Mouse (Mus musculus) right cerebral cortex, postnatal 36 days (tissue): ENCODE data around the gene 4933424G06Rik.

Experiments used
- DNase-seq, 2 experiments: peaks; one replicate each; pipeline ENCODE4 v3.0.0; 2022; ENCODE audit warnings: low spot score in 2 of 2, mixed read lengths in 1 of 2

4933424G06Rik gene

DNA sequence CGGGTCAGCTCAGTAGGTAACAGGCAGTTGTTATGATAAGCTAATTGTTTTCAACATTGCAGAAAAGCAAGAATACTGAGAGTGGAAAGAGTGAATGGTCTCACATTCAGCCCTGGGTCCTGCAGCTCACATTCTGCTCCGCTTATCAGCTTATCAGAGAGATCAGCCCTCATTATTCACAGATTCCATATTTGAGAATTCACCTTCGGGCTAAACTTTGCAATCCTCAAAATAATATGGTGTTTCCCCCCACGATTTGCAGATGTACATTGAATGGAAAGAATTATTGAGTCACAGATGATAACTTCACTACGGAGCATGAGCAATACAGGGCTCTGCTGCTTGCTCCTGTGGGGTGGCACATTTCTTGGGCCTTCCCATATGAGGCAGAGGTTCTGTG lies 58.8 kb downstream of the 4933424G06Rik start:
- DNase-seq = no peak

GRCm38 (mm10) chr1:36769951-36770350 lies 60.0 kb downstream of the 4933424G06Rik start:
- DNase-seq = no peak

- DNase-seq = no peak
Measured at GRCm38 (mm10) chr1:36770998-36771397, 61.0 kb downstream of the 4933424G06Rik start.

DNA sequence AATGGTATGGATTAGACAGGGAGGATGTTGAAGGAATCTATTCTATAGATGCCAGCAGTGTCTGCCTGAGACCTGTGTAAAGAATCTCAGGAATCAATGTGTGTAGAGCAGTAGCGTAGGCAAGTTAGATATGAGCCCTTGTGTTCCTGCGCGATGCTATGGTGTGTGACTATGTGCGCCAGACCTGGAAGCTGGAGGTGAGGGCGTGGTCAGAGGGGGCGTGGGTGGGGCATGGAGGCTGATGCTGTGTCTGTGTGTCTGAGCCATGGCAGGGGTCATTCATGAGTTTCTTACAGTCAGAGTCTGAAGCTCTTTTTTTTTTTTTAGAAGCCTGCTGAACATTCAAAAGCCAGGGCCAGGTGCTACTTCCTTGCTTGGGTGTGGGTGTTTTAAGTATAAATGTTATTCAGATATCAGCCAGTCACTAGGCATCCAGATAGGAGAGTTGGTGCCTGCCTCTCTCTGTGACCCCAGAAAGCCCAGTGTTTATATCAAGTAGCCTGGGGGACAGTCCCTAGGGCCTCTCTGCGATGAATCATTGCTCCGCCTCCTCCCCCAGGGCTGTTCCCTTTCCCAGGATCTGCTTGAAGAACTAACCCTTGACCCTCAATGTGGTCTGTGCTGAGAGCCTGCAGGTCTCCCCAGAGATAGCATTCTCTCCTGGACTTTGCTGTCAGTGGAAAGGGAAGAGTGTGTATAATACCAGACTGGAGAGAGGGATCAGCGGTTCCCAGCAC lies 62.4 kb downstream of the 4933424G06Rik start:
- DNase-seq = no peak

DNA sequence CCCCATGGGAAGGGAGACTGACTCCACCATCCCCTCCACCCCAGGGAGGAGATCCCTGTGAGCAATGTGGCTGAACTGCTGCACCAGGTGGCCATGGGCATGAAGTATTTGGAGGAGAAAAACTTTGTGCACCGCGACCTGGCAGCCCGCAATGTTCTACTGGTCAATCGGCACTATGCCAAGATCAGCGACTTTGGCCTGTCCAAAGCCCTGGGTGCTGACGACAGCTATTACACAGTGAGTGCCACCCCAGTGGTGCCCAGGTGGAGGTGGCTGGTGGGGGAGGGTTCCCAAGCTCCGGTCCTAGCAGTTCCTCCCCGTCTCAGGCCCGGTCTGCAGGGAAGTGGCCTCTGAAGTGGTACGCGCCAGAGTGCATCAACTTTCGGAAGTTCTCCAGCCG lies 70.8 kb downstream of the 4933424G06Rik start:
- no peak for DNase-seq

- DNase-seq = no peak
Measured at GRCm38 (mm10) chr1:36782476-36782875, 72.5 kb downstream of the 4933424G06Rik start.

GRCm38 (mm10) chr1:36784365-36785134 lies 74.6 kb downstream of the 4933424G06Rik start:
- DNase-seq = peak; percentile 71 to 73

DNA sequence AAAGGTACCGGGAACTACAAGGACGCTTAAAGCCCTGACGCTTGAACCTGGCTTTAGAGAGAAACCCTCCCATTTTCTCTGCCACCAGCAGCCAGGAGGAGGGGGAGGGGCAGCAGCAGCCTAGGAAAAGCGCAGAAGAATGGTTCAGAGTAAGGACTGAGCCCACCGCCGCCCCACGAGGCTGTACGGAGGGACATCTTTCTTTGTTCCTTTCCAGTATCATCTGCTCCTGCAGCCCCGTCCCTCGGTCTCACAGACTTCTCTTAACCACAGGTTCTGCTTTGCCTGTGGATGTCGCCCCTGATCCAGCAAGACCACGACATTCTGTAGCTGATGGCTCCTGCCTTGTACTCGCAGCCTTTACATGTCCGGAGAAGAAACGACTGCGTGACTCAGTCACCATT lies 75.3 kb downstream of the 4933424G06Rik start:
- DNase-seq = no peak

DNA sequence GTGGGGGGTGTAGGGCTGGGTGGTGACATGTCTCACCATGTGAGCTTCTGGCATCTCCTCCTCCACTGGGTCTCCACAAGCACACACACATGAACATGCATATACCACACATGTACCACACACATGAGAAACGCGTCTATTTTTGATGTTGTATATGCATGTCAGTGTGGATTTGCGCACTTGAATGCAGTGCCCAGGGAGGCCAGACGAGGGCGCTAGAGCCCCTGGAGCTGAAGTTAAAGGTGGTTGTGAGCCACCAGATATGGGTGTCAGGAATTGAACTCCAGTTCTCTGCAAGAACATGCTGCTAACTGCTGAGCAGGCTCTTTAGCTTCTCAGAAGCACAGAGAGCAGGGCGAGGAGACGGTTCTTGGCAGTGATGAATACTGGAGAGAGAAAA lies 76.4 kb downstream of the 4933424G06Rik start:
- no peak for DNase-seq

- DNase-seq = no peak
Measured at GRCm38 (mm10) chr1:36789416-36789815, 79.5 kb downstream of the 4933424G06Rik start.

GRCm38 (mm10) chr1:36796711-36797110 lies 86.8 kb downstream of the 4933424G06Rik start:
- no peak for DNase-seq

DNA sequence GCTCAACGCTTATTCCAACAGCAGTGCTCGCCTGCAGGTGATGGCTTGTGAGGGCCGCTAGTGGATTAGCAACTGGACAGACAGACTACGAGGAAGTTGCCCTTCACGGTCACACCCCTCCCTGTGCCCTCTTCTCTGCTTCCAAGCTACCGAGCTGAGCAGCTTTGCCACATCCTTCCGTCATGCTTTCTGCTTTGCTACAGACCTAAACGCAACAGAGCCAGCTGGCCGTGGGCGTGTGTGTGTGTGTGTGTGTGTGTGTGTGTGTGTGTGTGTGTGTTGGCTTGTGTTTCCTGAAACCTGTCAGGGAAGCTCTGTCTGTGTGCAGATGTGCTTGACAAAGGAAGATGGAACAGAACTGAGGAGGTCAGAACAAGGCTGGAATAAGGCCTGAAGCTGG lies 87.5 kb downstream of the 4933424G06Rik start:
- peak; percentile 76 to 81 for DNase-seq

GRCm38 (mm10) chr1:36800379-36801011 lies 90.5 kb downstream of the 4933424G06Rik start:
- DNase-seq = no peak

- no peak for DNase-seq
Measured at GRCm38 (mm10) chr1:36804259-36804658, 94.3 kb downstream of the 4933424G06Rik start.

DNA sequence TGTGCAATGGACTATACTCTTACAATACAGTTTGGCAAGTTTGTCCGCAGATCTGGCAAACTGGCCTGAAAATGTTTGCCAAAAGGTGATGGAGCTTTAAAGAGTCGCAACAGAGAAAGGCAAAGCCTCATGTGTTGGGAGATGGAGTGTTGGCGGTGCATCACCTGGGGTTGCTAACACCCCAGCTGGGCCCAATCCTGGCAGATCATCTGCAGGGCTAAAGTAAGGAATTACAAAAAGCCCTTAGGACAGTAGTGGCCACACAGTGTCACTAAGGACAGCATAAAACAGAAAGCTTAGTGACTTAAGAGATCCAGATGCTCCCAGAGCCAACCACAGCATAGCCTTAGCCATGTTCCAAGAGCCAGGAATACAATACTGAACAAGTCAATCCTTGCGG lies 94.9 kb downstream of the 4933424G06Rik start:
- no peak for DNase-seq

DNA sequence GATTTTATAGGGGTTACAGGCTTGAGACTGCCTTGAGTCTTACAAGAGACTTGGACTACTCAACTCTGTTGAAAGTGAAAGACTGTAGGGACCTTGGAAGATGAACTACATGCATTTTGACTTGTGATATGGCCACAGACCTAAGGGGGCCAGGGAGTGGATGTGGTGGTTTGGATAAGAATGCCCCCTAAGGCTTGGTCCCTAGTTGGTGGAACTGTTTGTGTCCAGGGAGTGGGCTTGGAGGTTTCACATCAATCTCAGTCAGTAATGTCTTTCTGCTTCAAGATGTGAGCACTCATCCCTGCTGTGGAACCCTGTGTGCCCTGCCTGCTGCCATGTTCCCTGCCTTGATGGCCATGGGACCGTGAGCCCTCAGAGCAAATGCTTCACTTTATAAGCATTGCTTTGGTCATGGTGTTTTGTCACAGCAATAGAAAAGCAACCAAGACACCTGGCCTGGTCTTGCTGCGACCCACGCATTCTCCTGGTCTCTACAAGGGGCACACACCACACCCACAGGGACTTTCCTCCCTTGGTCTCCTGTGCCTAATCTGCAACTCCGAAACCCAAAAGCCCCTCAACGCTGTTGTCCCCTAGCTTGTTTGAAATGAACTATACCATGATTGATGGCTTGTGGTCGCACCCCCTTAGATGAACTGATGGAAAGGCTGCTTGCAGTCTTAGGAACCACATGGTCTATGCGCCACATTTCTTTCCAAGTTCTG lies 96.4 kb downstream of the 4933424G06Rik start:
- DNase-seq = no peak

GRCm38 (mm10) chr1:36807086-36807485 lies 97.1 kb downstream of the 4933424G06Rik start:
- DNase-seq = no peak
